Mouse (Mus musculus) heart, postnatal 10 days (tissue): ENCODE data around the gene Dnah5. TPM values are rescaled to one million over a fixed set of nuclear protein-coding genes. Genes with fewer than 3 reads are reported as not detected.
"Not testable (repeated sequence)": the region's sequence is repeated elsewhere in the genome, so short reads cannot be mapped to it uniquely, and the experiment has no call there.

Source experiments
- DNase-seq, 2 experiments: peaks; one replicate each; pipeline ENCODE4 v3.0.0; 2021
- intact Hi-C: fragments of 180-260 bp; cut with DNase I; formaldehyde crosslinking; loops from one replicate; pipeline ENCODE4 v1.15.1; 2025
- total RNA-seq, 2 experiments: library from RNA; stranded (reverse); gene quantifications; 2 replicates each; pipeline ENCODE4 v1.2.3; 2021

The Dnah5 gene
- total RNA-seq, 2 experiments from 2014 or later, result 0.02 to 0.10 TPM

DNA sequence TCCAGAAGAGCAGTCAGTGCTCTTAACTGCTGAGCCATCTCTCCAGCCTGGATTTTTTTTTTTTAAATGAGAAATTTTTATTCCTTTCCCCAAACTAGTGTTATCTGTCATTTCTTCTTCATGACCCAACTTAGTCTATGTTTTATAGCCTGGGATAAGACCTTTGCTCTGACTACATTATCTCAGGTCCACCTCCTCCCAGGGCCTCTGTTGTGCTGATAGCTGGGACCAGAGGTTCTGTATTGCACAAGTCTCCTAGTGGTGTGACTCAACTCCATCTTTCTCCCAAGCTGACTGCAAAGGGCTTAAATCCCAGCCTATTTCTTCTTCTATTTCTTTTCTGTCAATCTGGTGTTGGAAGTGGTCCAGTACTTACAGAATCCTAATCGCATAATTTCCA, 56.7 kb downstream of the Dnah5 start:
- no peak for DNase-seq

GRCm38 (mm10) chr15:28299438-28299837, 95.9 kb downstream of the Dnah5 start:
- intact Hi-C loops, result no loop called here
- DNase-seq, result no peak

More for the DNA sequence above, 56.7 kb downstream of the Dnah5 start:
- intact Hi-C loops, result no loop called here

DNA sequence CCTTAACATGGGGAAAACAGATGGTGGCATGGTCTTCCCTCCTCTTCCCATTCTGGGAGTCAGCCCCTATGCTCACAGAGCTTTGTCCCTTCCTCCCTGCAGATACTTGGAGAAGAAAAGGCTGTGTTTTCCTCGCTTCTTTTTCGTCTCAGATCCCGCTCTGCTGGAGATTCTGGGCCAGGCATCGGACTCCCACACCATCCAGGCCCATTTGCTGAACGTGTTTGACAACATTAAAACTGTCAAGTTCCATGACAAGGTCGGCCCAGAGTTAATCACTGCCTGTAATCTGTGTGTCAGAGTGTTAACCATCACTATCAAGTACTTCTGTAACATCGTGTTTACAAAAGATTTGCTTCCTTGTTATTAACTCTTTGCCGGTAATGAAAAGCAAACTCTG, 103.6 kb downstream of the Dnah5 start:
- intact Hi-C loops, result no loop called here

GRCm38 (mm10) chr15:28307884-28308283, 104.3 kb downstream of the Dnah5 start:
- DNase-seq, result no peak
- intact Hi-C loops, result no loop called here

More for the DNA sequence above, 103.6 kb downstream of the Dnah5 start:
- DNase-seq, result no peak

- intact Hi-C loops, result no loop called here
- no peak for DNase-seq
Observed at GRCm38 (mm10) chr15:28310516-28310915, 107.0 kb downstream of the Dnah5 start.

- intact Hi-C loops, result no loop called here
- no peak for DNase-seq
Observed at GRCm38 (mm10) chr15:28313451-28313850, 109.9 kb downstream of the Dnah5 start.

DNA sequence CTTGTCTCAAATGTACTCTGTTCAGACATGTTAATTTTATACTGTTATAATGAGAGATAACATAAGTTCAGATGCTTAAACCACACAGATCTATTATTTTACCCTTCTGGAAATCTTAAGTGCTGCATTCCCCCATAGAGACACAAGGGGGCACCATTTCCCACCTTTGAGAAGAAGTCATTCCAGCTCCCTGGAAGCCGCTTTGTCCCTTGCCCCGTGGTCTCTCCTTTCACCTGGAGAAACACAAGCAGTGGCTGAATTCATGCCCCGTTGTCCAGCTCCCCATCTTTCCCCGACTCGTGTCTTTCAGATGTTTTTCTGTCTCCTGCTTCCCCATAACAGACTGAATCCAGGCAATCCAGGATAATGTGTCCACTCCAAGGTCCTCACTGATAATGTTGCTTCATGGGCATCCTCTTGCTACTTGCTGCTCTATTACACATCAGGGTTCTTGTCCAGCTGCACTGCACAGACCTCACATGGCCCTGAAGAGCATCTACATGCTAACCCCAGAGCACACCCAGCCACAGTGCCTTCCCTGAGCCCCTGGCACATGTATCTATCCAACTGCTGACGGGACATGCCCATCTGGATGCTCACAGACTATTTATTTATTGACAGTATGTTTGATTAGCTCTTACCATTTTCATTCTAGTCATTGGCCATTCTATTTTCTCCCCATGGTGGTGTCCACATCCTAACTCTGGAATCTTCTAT, 112.4 kb downstream of the Dnah5 start:
- DNase-seq, result peak; percentile 21 to 41

DNA sequence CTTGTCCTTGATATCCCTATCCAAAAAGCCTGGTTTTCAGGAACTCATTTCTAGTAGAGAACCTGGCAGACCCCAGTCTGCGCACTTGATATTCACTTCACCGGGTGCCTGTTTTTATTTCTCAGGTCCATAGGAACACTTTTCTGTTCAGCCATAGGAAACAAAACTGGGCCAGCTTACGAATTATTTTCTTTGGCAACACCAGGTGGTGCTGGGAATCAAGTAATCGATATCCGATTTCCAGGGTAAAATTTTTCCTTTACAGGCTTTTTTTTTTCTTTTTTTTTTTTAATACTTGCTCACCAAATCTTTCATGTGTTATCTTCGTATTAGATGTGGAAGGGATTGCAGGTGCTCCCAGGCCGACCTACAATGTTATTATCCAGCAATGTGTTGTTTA, 119.0 kb downstream of the Dnah5 start:
- DNase-seq, result no peak
- intact Hi-C loops, result no loop called here

More for the DNA sequence above, 112.4 kb downstream of the Dnah5 start:
- intact Hi-C loops, result no loop called here

DNA sequence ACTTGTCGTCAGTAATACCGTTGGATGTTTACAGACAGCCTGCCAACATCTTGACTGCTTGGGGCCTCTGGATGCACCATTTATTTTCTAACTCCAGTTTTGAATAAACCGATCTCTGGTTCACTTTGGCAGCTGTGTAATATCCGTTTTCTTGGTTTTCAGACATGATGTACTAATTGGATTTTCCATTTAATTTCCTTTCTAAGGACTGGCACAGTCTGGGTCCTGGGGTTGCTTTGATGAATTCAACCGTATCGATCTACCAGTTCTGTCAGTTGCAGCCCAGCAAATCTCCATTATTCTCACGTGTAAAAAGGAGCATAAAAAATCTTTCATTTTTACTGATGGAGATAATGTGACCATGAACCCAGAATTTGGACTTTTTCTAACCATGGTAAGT, 123.4 kb downstream of the Dnah5 start:
- intact Hi-C loops, result no loop called here
- no peak for DNase-seq

DNA sequence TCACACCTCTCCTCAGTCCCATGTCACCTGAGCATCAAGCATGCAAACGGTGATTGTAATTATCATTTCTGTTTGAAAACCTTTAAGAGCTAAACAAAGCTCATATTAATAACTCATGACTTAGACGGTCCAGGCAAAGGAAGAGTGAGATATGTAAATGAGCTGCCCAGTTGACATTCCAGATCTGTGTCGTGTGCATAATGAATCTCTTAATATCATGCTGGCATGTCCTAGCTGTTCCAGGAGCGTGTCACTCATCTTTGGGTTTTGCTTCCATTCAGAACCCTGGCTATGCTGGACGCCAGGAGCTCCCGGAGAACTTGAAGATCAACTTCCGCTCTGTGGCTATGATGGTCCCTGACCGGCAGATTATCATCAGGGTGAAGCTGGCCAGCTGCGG, 123.9 kb downstream of the Dnah5 start:
- DNase-seq, result no peak
- intact Hi-C loops, result no loop called here

- intact Hi-C loops, result no loop called here
- DNase-seq, result no peak
Observed at GRCm38 (mm10) chr15:28341151-28341550, 137.6 kb downstream of the Dnah5 start.

DNA sequence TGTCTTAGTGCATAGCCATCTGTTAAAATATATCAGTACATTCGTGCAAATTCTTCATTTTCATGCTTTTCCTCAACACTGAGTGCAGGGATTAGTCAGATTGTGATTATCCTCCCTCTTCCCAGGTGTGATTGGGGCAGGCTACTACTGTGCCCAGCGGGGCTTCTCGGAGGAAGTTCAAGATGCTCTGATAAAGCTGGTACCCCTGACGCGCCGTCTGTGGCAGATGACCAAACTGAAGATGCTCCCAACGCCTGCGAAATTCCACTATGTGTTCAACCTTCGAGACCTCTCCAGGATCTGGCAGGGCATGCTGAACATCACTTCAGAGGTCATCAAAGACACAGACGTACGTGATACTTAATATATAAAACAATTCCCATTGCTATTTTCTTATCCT, 164.0 kb downstream of the Dnah5 start:
- intact Hi-C loops, result no loop called here
- no peak for DNase-seq

DNA sequence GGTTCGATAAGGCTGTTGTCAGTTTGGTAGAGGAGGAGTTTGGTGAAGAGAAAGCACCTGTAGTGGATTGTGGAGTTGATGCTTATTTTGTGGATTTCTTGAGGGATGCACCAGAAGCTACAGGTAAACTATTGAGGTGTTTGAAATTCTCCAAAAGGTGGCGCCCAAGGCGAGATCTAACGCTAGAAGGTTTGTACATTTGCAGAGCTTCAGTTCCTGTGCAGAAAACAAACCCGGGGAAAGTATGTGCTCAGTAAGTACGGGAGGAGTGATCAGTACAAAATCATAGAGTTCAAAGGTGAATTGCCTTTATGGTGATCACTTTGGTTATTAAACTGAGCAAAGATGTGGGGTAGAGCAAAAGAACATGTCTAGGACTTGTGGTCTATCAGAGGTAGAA, 166.9 kb downstream of the Dnah5 start:
- intact Hi-C loops, result no loop called here
- no peak for DNase-seq

DNA sequence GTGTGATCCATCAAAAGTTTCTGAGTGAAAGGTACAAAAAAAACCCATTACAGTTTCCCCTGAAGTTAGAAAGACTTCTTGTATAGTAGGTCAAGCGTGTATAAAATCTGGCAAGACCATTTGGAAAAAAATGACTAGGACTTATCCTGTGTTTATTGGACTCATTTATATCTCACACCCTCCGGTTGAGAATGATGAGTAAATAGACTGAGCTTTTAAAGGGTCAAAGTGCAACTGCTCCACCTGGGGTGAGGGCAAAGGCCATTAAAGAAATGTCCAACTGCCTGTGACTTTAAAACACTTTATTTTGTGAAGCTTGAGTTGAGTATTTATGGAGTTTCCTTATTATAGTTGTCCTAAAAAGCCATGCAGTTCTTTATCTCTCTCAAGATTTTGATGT, 168.0 kb downstream of the Dnah5 start:
- no peak for DNase-seq

DNA sequence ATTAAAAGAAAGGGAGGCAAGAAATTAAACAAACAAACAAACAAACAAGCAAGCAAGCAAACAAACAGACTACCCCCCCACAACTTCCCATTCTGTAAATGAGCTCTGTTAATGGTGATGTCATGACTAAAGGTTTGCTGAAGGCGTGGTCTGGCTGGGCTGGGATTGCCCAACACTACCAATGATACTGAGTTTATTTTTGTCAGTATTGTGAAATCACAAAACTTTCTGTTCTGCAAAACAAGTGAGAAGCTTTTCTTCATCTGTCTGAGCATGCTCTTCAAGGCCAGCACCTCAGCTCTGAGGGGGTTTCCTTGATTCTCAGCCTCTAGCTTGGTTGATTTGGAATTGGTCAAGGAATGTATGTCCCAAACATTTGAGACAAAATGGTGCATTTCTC, 170.8 kb downstream of the Dnah5 start:
- intact Hi-C loops, result no loop called here

More for the DNA sequence above, 168.0 kb downstream of the Dnah5 start:
- intact Hi-C loops, result no loop called here

DNA sequence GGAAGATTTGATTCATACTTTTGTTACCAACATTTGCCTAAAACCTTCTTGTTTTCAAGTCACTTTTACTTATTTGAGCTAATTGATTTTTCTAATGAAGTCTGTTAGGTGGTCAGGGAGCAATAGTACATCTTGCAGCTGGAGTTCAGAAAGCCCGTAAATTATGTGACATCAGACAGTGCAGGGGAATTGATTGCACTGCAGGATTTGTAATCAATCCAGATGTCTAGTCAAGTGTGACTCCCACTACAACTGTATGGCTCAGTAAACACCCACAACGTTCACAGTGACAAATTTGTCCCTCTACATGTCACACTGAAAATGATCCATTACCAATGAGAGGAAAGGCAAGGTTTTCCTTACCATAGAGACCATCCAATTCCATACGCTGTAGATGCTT, 177.4 kb downstream of the Dnah5 start:
- intact Hi-C loops, result no loop called here
- no peak for DNase-seq

More for the DNA sequence above, 170.8 kb downstream of the Dnah5 start:
- no peak for DNase-seq

- DNase-seq, intact Hi-C loops: not testable (repeated sequence)
Observed at GRCm38 (mm10) chr15:28393723-28394122, 190.2 kb downstream of the Dnah5 start.

- no peak for DNase-seq
- intact Hi-C loops, result no loop called here
Observed at GRCm38 (mm10) chr15:28395481-28395880, 191.9 kb downstream of the Dnah5 start.

GRCm38 (mm10) chr15:28398472-28398871, 194.9 kb downstream of the Dnah5 start:
- intact Hi-C loops, result no loop called here
- DNase-seq, result no peak

- no peak for DNase-seq
- intact Hi-C loops, result no loop called here
Observed at GRCm38 (mm10) chr15:28399258-28399657, 195.7 kb downstream of the Dnah5 start.

DNA sequence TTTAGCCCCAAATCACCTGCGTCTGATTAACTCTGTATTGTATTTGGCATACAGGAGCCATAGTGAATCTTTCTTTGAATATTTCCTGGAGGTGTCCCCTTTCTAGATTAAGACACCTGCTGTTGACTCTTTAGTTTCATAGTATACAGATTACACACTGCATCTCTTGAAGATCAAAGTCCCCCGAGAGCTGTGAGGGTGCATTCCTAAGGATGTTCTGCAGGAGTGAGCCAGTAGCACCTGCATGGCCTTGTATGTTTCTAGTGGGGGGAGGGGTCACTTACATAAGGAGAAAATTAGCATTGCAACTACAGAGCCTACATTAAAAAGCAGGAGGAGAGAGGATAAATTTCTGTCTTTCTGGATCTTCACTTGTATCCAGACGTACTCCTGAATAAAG, 201.1 kb downstream of the Dnah5 start:
- intact Hi-C loops, result no loop called here
- DNase-seq, result no peak

- DNase-seq, result no peak
- intact Hi-C loops, result no loop called here
Observed at GRCm38 (mm10) chr15:28405136-28405535, 201.6 kb downstream of the Dnah5 start.

GRCm38 (mm10) chr15:28439702-28440101, 236.2 kb downstream of the Dnah5 start:
- DNase-seq, result no peak
- intact Hi-C loops, result no loop called here
